In the genomic region with DNA sequence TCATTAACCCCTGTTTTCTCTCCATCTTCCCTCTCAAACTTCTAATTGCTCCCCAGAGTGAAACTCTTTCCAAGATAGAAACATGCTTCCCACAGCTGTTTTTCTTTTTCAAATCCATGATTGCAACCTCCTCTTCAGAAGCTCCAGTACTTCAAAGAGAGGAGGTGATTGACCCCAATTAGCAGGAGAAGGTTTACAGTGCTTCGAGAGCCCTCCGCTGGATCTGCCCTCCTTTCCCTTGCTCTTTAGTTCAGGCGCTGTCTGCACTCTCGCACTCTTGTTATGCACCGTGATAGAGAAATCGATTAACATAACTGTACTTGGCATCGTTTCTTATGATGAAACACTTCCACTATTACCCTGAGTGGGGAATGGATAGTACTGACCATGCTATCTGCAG, we compare ENCODE assay signal across 16 mouse cellular contexts.
A peak's percentile ranks its signal among the peaks of the same experiment; 100 is the strongest.
DNase-seq lines count a peak whose midpoint lies in the region; ATAC-seq and TF ChIP-seq lines count a peak whose summit lies in the region.
"Had no signal": no experiment of that assay in that cellular context is flagged by ENCODE, and none has a peak within 500 bp of the region (broad histone marks: within the 10 kb centered on the region; RNA-seq: fewer than 3 reads in every experiment).

No protein-coding gene starts in this region.

- WGBS in forebrain, embryonic 14.5 days: 49% methylated on average over 7 of the region's 7 CpGs
- WGBS in forebrain, postnatal 0 days: 25% methylated on average over 7 of the region's 7 CpGs
- 22% methylated on average over 7 of the region's 7 CpGs for WGBS in kidney, embryonic 16.5 days

- no peaks in the 10 kb centered on the region for H3K4me1 ChIP-seq in forebrain, embryonic 14.5 days (ENCODE audit: control insufficient read depth, insufficient read depth, low read length)
- no peaks in the 10 kb centered on the region for H3K4me1 ChIP-seq in forebrain, postnatal 0 days (ENCODE audit: insufficient read depth)
- peaks cover 5% of the 10 kb centered on the region; the same call in 1 of the 2 replicates for H3K4me1 ChIP-seq in kidney, embryonic 16.5 days (ENCODE audit: insufficient read depth, low read length)
- H3K4me1 ChIP-seq: liver, embryonic 15.5 days; megakaryocyte, embryonic 14.5 days had no signal

- H3K9ac ChIP-seq in forebrain, embryonic 14.5 days (ENCODE audit: low read length): no peak overlapping the region
- no peak overlapping the region for H3K9ac ChIP-seq in forebrain, postnatal 0 days
- no peak overlapping the region for H3K9ac ChIP-seq in kidney, embryonic 16.5 days (replicated peaks; ENCODE audit: low read length)
- H3K9ac ChIP-seq: embryonic facial prominence, embryonic 12.5 days; forebrain, embryonic 13.5 days; liver, embryonic 15.5 days had no signal

- peak; percentile 24 for DNase-seq in forebrain, embryonic 14.5 days (ENCODE audit: low spot score)
- no peak for DNase-seq in forebrain, postnatal 0 days
- DNase-seq in kidney, adult 9 months: no peak
- peak; percentile 7 for DNase-seq in brain, adult 2 months (ENCODE audit: low read depth, low spot score)
- peak; percentile 32 for DNase-seq in forelimb bud, embryonic 11.5 days (ENCODE audit: low read depth, low spot score)
- DNase-seq in thymus, postnatal 0 days (ENCODE audit: low spot score): no peak
- no peak for DNase-seq in adrenal gland, postnatal 25 days
- DNase-seq: cerebellum, adult 8-10 months; gastrocnemius, postnatal 14 days; heart, postnatal 4 days; right cerebral cortex, adult 18-20 months had no signal

- no peak overlapping the region for H3K4me3 ChIP-seq in forebrain, embryonic 14.5 days (ENCODE audit: low read depth, low read length)
- no peak overlapping the region for H3K4me3 ChIP-seq in forebrain, postnatal 0 days (ENCODE audit: low read depth, low read length)
- H3K4me3 ChIP-seq in kidney, embryonic 16.5 days (ENCODE audit: low read length): no peak overlapping the region
- H3K4me3 ChIP-seq: embryonic facial prominence, embryonic 12.5 days; forebrain, embryonic 13.5 days; liver, embryonic 15.5 days; megakaryocyte, embryonic 14.5 days had no signal

- no peak for TF ChIP-seq CTCF in forebrain, postnatal 0 days (IDR thresholded peaks at IDR 0.05; ENCODE audit: low read depth)

- peak; percentile 29; the same call in 1 of the 2 replicates for ATAC-seq in forebrain, embryonic 14.5 days
- no peak for ATAC-seq in forebrain, postnatal 0 days
- ATAC-seq in kidney, embryonic 16.5 days (ENCODE audit: low FRiP score, low TSS enrichment): peak; percentile 46; the same call in 1 of the 2 replicates
- ATAC-seq: forebrain, embryonic 13.5 days had no signal

- H3K27me3 ChIP-seq in forebrain, embryonic 14.5 days (replicated peaks; ENCODE audit: control insufficient read depth, insufficient read depth, low read length): no peaks in the 10 kb centered on the region
- no peaks in the 10 kb centered on the region for H3K27me3 ChIP-seq in forebrain, postnatal 0 days (ENCODE audit: insufficient read depth, low read length)
- no peaks in the 10 kb centered on the region for H3K27me3 ChIP-seq in kidney, embryonic 16.5 days (ENCODE audit: insufficient read depth, low read length)
- H3K27me3 ChIP-seq: embryonic facial prominence, embryonic 12.5 days; forebrain, embryonic 13.5 days; liver, embryonic 15.5 days; megakaryocyte, embryonic 14.5 days had no signal

- H3K4me2 ChIP-seq in forebrain, embryonic 14.5 days (ENCODE audit: low read length): no peak overlapping the region
- no peak overlapping the region for H3K4me2 ChIP-seq in forebrain, postnatal 0 days (ENCODE audit: low read depth)
- peak overlapping the region; percentile 9; the same call in 1 of the 2 replicates for H3K4me2 ChIP-seq in kidney, embryonic 16.5 days (replicated peaks; ENCODE audit: low read depth, low read length)
- H3K4me2 ChIP-seq: embryonic facial prominence, embryonic 12.5 days; forebrain, embryonic 13.5 days; liver, embryonic 15.5 days had no signal

- no peak overlapping the region for H3K27ac ChIP-seq in forebrain, embryonic 14.5 days (ENCODE audit: low read depth, low read length)
- no peak overlapping the region for H3K27ac ChIP-seq in forebrain, postnatal 0 days (ENCODE audit: low read depth, low read length)
- no peak overlapping the region for H3K27ac ChIP-seq in kidney, embryonic 16.5 days (ENCODE audit: low read length)
- H3K27ac ChIP-seq: embryonic facial prominence, embryonic 12.5 days; forebrain, embryonic 13.5 days; liver, embryonic 15.5 days had no signal

- H3K36me3 ChIP-seq in forebrain, embryonic 14.5 days (ENCODE audit: control insufficient read depth, insufficient read depth, low read length): no peaks in the 10 kb centered on the region
- H3K36me3 ChIP-seq in forebrain, postnatal 0 days (ENCODE audit: insufficient read depth): no peaks in the 10 kb centered on the region
- no peaks in the 10 kb centered on the region for H3K36me3 ChIP-seq in kidney, embryonic 16.5 days (ENCODE audit: insufficient read depth, low read length)
- H3K36me3 ChIP-seq: embryonic facial prominence, embryonic 12.5 days; liver, embryonic 15.5 days had no signal

- H3K9me3 ChIP-seq in forebrain, embryonic 14.5 days (replicated peaks; ENCODE audit: control insufficient read depth, low read length): no peaks in the 10 kb centered on the region
- H3K9me3 ChIP-seq in forebrain, postnatal 0 days (ENCODE audit: low read length): no peaks in the 10 kb centered on the region
- no peaks in the 10 kb centered on the region for H3K9me3 ChIP-seq in kidney, embryonic 16.5 days (ENCODE audit: low read length)
- H3K9me3 ChIP-seq: embryonic facial prominence, embryonic 12.5 days; forebrain, embryonic 13.5 days; liver, embryonic 15.5 days had no signal

Comparison
In these comparisons a context has a peak if more than half of its experiments do, and no peak if none do; other contexts are left out.
1. DNase-seq: peak in forebrain, embryonic 14.5 days (single experiment), brain, adult 2 months (single experiment) and forelimb bud, embryonic 11.5 days (single experiment); none in forebrain, postnatal 0 days (single experiment), kidney, adult 9 months (single experiment), thymus, postnatal 0 days (single experiment) and adrenal gland, postnatal 25 days (single experiment).